Mouse (Mus musculus) thymus, postnatal 4 days (tissue): Measurements from ENCODE around the gene Dpf2.

ENCODE experiments used
- DNase-seq: peaks from one replicate; pipeline ENCODE4 v3.0.0; 2021

Dpf2 gene

DNA sequence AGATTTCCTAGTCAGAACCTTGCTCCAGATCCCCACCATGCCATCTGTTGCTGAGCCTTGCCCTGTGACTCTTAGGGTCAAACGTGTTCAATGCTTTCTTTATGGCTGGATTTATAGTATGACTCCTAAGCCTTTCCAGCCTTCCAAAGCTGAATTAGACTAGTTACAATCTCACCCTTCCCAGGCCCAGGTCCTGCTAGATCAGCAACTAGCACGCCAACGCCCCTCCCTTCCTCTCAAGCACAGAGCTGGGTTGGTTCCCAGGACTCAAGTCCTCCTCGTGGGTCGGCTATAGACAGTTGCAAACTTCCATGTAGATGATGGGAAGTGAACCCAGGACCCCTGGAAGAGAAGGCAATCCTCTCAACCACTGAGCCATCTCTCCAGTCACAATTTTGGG is 22.9 kb upstream of the Dpf2 start:
- no peak for DNase-seq

DNA sequence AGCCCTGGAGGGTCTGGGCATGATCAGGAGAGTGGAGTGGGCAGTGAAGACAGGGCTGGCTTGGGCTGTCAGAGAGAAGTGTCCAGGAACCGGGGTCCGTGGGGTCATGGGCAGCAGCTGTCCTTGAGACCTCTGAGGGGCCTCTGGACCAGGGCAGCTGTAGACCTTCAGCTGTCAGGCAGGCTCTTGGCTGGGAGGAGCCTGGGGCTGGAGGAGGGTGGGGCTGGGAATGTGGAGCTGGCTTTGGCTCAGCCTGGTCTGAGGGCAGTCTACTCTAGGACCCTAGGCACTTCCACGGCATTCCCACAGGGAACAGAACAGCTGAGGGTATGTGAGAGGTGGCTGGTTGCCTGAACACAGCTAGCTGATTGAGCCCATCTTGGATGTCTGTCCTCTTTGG is 22.5 kb upstream of the Dpf2 start:
- no peak for DNase-seq

GRCm38 (mm10) chr19:5929634-5930596 is 17.1 kb upstream of the Dpf2 start:
- no peak for DNase-seq

DNA sequence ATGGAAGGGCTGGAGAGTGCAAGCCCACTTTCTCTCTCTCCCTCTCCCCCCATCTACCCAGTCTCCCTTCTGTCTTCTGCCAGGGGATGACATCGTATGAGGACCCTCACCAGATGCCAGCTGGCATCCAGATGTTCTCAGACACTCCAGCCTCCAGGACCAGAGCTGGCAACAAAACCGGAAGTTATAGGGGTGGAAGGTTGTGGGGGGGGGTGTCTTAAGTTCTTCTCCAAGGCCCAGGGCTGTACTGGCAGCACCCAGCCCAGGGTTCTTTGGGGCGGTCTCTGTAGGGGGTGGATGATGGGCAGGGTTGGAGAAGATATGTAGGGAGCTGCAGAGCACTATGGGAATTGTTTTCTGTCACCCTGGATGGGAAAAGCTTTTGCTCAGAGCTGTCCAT is 15.7 kb upstream of the Dpf2 start:
- DNase-seq, result no peak

- no peak for DNase-seq
These were observed 15.3 kb upstream of the Dpf2 start for GRCm38 (mm10) chr19:5928104-5928503.

DNA sequence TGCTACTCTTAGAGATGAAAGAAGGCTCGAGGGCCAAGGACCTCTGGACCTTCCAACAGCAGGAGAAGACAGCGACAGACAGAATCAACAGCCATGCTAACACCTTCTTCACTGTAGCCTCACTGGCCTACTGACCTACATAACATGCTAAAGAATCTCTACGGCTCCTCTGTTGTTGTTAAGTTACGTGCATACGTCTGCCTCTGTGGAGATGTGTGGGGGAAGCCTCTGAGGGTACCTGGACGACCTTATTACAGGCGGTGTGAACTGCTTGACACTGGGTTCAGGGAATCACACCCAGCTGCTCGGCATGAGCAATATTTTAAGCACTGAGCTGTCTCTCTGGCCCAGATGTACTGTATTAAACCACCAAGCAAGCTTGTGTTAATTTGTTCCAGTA is 14.7 kb upstream of the Dpf2 start:
- peak; percentile 35 for DNase-seq

DNA sequence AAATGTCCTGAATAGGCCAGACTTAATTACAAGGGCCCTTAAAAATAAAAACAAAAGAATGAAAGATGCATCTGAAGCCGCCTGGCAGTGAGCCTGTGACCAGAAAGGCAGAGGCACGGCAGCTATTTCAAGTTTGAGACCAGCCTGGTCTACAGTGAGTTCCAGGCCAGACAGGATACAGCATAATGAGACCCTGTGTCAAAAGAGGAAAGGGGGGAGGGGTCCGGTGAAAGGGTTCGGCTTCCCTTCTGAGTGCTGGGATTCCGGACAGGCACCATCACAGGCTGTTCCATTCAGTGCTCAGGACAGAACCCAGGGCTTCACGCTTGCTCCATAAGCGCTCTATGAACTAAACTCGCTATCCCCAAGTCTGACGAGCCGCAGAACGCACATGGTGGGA is 14.2 kb upstream of the Dpf2 start:
- DNase-seq, result no peak

DNA sequence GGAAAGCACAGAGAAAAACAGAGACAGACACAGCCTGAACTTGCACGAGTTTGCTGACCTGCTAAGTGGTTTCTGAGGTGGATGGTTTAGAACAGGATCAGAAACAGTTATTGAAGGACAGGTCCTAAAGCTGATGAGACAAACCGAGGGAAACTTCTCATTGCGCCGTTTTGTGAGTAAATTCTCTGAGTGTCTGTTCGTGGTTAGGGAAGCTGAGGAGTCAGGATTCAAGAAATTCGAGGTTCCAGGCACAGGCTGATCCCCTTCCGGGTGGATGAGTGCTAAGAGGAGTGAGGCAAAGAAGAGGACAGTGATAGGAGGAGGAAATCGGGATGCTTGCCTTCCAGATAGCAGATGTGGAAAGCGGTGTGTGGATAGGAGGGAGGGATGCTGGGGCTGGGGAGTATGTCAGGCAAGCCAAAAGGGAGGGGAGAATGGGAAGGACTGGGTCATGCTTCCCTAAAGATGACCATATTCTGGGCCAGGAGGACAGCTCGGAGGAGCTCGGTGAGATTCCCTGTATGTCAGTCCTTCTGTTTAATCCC is 12.6 kb upstream of the Dpf2 start:
- no peak for DNase-seq

GRCm38 (mm10) chr19:5924713-5925093 is 11.9 kb upstream of the Dpf2 start, which contains the start of gene Cdc42ep2:
Gene Cdc42ep2, minus strand, starts transcription at chr19:5924816.
- DNase-seq, result peak; percentile 98

- peak; percentile 99 for DNase-seq
These were observed 11.3 kb upstream of the Dpf2 start for GRCm38 (mm10) chr19:5923990-5924712.

DNA sequence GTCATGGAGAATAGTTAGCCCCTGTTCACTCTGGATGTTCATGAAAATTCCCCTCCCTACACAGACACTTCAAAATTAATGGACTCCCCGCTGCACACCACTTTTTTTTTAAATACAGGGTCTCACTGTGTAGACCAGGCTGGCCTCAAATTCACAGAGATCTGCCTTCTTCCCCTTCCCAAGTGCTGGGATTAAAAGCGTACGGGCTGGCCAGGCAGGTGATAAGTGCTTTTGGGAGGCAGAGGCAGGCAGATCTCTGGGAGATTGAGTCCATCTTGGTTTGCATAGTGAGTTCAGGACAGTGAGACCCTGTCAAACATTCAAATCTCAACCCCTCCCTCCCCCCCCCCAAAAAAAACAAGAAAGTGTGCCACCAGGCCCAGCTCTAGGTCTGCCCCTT is 10.2 kb upstream of the Dpf2 start:
- no peak for DNase-seq

- no peak for DNase-seq
These were observed 9.5 kb upstream of the Dpf2 start for GRCm38 (mm10) chr19:5922119-5922942.

- DNase-seq, result no peak
These were observed 8.9 kb upstream of the Dpf2 start for GRCm38 (mm10) chr19:5921715-5922114.

- peak; percentile 99 for DNase-seq
These were observed 455 bp downstream of the Dpf2 start for GRCm38 (mm10) chr19:5912103-5913006.

DNA sequence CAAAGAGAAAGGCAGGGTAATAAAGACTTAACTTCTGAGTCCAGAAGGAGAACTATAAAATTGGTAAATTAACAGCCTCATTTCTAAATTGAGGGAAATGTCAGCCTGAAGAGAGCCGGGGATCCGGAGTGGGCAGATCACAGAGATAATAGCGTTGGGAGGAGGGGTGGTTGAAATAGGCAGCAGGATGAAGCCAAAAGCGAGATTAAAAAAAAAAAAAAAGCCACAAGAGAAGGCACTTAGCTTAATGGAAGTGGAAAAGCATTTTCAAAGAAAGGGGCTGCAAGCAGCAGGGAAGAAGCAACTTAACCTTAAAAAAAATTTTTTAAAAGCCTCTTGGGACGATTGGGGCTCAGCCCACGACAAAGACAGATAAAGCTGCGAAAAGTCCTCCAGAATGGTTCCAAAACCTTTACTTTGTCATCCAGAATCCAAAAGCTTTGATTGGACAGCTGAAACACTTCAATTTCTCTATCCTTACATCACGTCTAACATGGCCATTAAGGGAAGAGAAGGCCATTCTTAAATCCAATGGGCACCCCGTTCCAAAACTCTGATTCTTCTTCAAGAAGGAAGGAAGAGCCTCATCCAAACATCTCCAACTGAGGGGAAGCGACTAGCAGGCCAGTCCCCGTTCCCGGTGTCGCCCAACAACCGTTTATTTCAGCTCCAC is 1.2 kb downstream of the Dpf2 start:
- no peak for DNase-seq

- DNase-seq, result no peak
These were observed 2.6 kb downstream of the Dpf2 start for GRCm38 (mm10) chr19:5910221-5910620.

DNA sequence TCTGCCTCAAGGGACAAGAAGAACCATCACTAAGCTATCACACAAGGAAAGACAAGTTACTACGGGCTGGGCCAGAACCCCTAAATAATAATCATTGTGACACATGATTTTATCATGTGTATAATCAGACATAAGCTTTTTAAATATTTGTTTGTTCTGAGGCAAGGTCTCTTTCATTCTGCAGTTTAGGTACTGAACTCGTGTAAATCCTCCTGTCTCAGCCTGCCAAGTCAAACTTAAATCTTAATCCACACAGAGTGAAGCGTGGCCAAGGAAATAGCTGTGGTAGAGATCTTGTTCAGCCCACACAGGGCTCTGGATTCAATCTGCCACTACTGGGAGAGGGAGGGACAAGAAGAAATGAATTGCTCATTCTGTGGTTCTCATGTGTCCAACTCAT is 5.5 kb downstream of the Dpf2 start:
- no peak for DNase-seq

- peak; percentile 98 for DNase-seq
These were observed 18.7 kb downstream of the Dpf2 start, which contains the start of gene Tigd3 for GRCm38 (mm10) chr19:5894002-5894678. Gene Tigd3, minus strand, starts transcription at chr19:5894149.

DNA sequence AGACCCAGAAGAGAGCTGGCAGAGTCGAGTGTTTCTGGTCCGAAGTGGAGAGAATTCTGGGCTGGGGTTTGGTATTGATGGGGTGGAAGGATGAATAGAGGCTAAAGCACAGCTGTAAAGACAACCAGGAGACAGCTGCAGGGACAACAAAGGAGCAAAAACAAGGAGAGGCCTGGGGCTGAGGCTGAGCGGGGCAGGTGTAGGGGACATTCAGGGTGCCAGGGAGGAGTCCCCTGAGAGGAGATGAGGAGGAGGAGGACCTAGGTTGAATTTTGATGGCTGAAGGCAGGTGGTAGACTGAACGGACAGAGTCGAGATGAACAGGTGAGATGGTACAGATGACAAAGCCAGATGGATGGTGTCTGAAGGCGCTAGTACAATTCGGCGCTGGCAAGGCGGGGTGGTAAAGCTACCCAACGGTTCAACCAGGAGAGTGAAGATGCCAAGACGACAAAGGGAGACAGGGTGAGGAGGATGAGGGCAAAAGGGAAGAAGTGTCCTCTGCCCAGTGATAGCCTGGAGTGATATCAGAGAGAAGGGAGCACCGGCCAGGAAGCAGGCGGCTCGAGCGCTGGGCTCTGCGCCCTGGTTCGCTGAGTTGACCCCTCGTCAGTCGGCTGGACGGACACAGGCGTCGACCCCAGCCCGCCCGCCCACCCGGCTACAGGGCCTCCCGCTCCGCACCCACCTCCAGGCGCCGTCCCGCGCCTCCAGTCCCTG is 19.4 kb downstream of the Dpf2 start:
- peak; percentile 45 for DNase-seq

GRCm38 (mm10) chr19:5892735-5893134 is 20.1 kb downstream of the Dpf2 start:
- no peak for DNase-seq
